Mouse (Mus musculus) CH12.LX (cell line): ENCODE measurements around the gene Foxq1. TPM values are rescaled to one million over a fixed set of nuclear protein-coding genes. Genes with fewer than 3 reads are reported as not detected.

Source experiments
- DNase-seq: peaks from one replicate; pipeline ENCODE4 v3.0.0-alpha.2; 2013; ENCODE audit errors: extremely low read depth
- H3K27ac ChIP-seq: 2 replicates; pipeline ENCODE4 v1.5.1; 2012; ENCODE audit warnings: low read depth, mild to moderate bottlenecking, control low read depth, moderate library complexity; ENCODE audit not compliant: insufficient read depth
- H3K27me3 ChIP-seq: replicated peaks from 2 replicates; pipeline ENCODE3; 2012; ENCODE audit warnings: inconsistent platforms
- H3K36me3 ChIP-seq, 2 experiments: replicated peaks in 1 of 2; 2 replicates each; pipeline versions ENCODE3 to v1.6.1; 2012; ENCODE audit warnings: inconsistent platforms in 1 of 2, low read length in 1 of 2, mild to moderate bottlenecking in 1 of 2, mixed read lengths in 1 of 2, moderate library complexity in 1 of 2; ENCODE audit not compliant: control insufficient read depth in 1 of 2, insufficient read depth in 1 of 2
- H3K4me1 ChIP-seq, 2 experiments: 2 replicates each; pipeline ENCODE4 v1.6.1; 2012; ENCODE audit warnings: inconsistent platforms in 1 of 2, moderate library complexity in 1 of 2; ENCODE audit not compliant: insufficient read depth in 2 of 2, control insufficient read depth in 1 of 2
- H3K4me2 ChIP-seq: 2 replicates; pipeline ENCODE4 v1.6.1; 2012; ENCODE audit warnings: low read depth, mild to moderate bottlenecking, control low read depth; ENCODE audit not compliant: poor library complexity, insufficient read depth, severe bottlenecking
- H3K4me3 ChIP-seq, 3 experiments: fragments of 150-350 bp in 1 of 3; sonication (generic) in 1 of 3; replicated peaks in 1 of 3; 2 replicates each; pipeline versions ENCODE3 to v1.5.1; 2011 to 2012; ENCODE audit warnings: low read depth in 2 of 3, low read length in 2 of 3, mild to moderate bottlenecking in 2 of 3, moderate library complexity in 2 of 3, control low read depth in 1 of 3, improper control_type of control experiment in 1 of 3, inconsistent platforms in 1 of 3, mixed read lengths in 1 of 3; ENCODE audit not compliant: poor library complexity in 1 of 3
- H3K79me2 ChIP-seq: replicated peaks from 2 replicates; pipeline ENCODE4 v1.6.1; 2012; ENCODE audit warnings: mild to moderate bottlenecking, moderate library complexity; ENCODE audit not compliant: control insufficient read depth, poor library complexity, insufficient read depth, severe bottlenecking; ENCODE audit errors: extremely low read depth
- H3K9ac ChIP-seq: 2 replicates; pipeline ENCODE4 v1.6.1; 2012; ENCODE audit warnings: low read depth, mild to moderate bottlenecking, control low read depth, moderate library complexity; ENCODE audit not compliant: insufficient read depth
- H3K9me3 ChIP-seq: replicated peaks from 2 replicates; pipeline ENCODE3; 2012; ENCODE audit warnings: low read length, inconsistent platforms, mixed read lengths
- BHLHE40 ChIP-seq: IDR thresholded peaks from 2 replicates; pipeline ENCODE4 v1.6.1; 2011; ENCODE audit warnings: mild to moderate bottlenecking, low read depth, low read length, improper control_type of control experiment
- CHD2 ChIP-seq: IDR thresholded peaks from 2 replicates; pipeline ENCODE4 v1.6.1; 2011; ENCODE audit warnings: low read length, improper control_type of control experiment
- CTCF ChIP-seq, 2 experiments: IDR thresholded peaks in 1 of 2; conservative IDR thresholded peaks in 1 of 2; 2 replicates each; pipeline ENCODE4 v1.5.1; 2011 to 2012; ENCODE audit warnings: low read depth in 2 of 2, low read length in 2 of 2, improper control_type of control experiment in 1 of 2, inconsistent platforms in 1 of 2, mild to moderate bottlenecking in 1 of 2, moderate library complexity in 1 of 2
- ELF1 ChIP-seq: IDR thresholded peaks from 2 replicates; pipeline ENCODE4 v1.6.1; 2014; ENCODE audit warnings: low read depth, mild to moderate bottlenecking, inconsistent platforms, low read length, improper control_type of control experiment
- EP300 ChIP-seq: IDR thresholded peaks from 2 replicates; pipeline ENCODE4 v1.6.1; 2011; ENCODE audit warnings: low read length, improper control_type of control experiment
- ETS1 ChIP-seq: conservative IDR thresholded peaks from 2 replicates; pipeline ENCODE4 v1.6.1; 2012; ENCODE audit warnings: low read depth, mild to moderate bottlenecking, inconsistent platforms, low read length, improper control_type of control experiment, moderate library complexity
- JUN ChIP-seq: IDR thresholded peaks from 2 replicates; pipeline ENCODE4 v1.6.1; 2011; ENCODE audit warnings: low read depth, mild to moderate bottlenecking, low read length, improper control_type of control experiment, moderate library complexity; ENCODE audit not compliant: insufficient read depth
- KAT2A ChIP-seq: IDR thresholded peaks from 2 replicates; pipeline ENCODE4 v1.6.1; 2012; ENCODE audit warnings: low read length, improper control_type of control experiment, inconsistent platforms; ENCODE audit not compliant: insufficient replicate concordance
- MAFK ChIP-seq: IDR thresholded peaks from 2 replicates; pipeline ENCODE4 v1.6.1; 2011; ENCODE audit warnings: low read length, improper control_type of control experiment; ENCODE audit not compliant: insufficient replicate concordance
- MAX ChIP-seq: IDR thresholded peaks from 2 replicates; pipeline ENCODE4 v1.6.1; 2011; ENCODE audit warnings: low read length, improper control_type of control experiment
- MEF2A ChIP-seq: IDR thresholded peaks from 2 replicates; pipeline ENCODE4 v1.6.1; 2014; ENCODE audit warnings: low read depth, mild to moderate bottlenecking, inconsistent platforms, low read length, improper control_type of control experiment, borderline replicate concordance
- MXI1 ChIP-seq: IDR thresholded peaks from 2 replicates; pipeline ENCODE4 v1.6.1; 2011; ENCODE audit warnings: mild to moderate bottlenecking, low read depth, low read length, improper control_type of control experiment
- NELFE ChIP-seq: IDR thresholded peaks from 2 replicates; pipeline ENCODE4 v1.6.1; 2011; ENCODE audit warnings: low read depth, low read length, improper control_type of control experiment
- NRF1 ChIP-seq: IDR thresholded peaks from 2 replicates; pipeline ENCODE4 v1.6.1; 2014; ENCODE audit warnings: low read depth, mild to moderate bottlenecking, inconsistent platforms, low read length, improper control_type of control experiment, moderate library complexity
- PAX5 ChIP-seq: IDR thresholded peaks from 2 replicates; pipeline ENCODE4 v1.6.1; 2012; ENCODE audit warnings: low read length, inconsistent platforms, mixed read lengths
- POLR2A ChIP-seq: IDR thresholded peaks from 2 replicates; pipeline ENCODE4 v1.6.1; 2011; ENCODE audit warnings: low read depth, mild to moderate bottlenecking, improper control_type of control experiment, low read length
- POLR2AphosphoS2 ChIP-seq: IDR thresholded peaks from 2 replicates; pipeline ENCODE4 v1.6.1; 2011; ENCODE audit warnings: low read depth, low read length, improper control_type of control experiment
- RAD21 ChIP-seq: IDR thresholded peaks from 2 replicates; pipeline ENCODE4 v1.6.1; 2011; ENCODE audit warnings: low read depth, mild to moderate bottlenecking, low read length, improper control_type of control experiment, moderate library complexity
- RCOR1 ChIP-seq: conservative IDR thresholded peaks from 2 replicates; pipeline ENCODE4 v1.6.1; 2012; ENCODE audit warnings: low read depth, mild to moderate bottlenecking, inconsistent platforms, low read length, improper control_type of control experiment
- SMC3 ChIP-seq: IDR thresholded peaks from 2 replicates; pipeline ENCODE4 v1.6.1; 2011; ENCODE audit warnings: low read depth, low read length, improper control_type of control experiment
- TBP ChIP-seq: conservative IDR thresholded peaks from 2 replicates; pipeline ENCODE4 v1.6.1; 2011; ENCODE audit warnings: low read depth, low read length, improper control_type of control experiment
- TCF12 ChIP-seq: IDR thresholded peaks from 2 replicates; pipeline ENCODE4 v1.6.1; 2014; ENCODE audit warnings: low read depth, mild to moderate bottlenecking, inconsistent platforms, low read length, improper control_type of control experiment
- UBTF ChIP-seq: IDR thresholded peaks from 2 replicates; pipeline ENCODE4 v1.6.1; 2012; ENCODE audit warnings: low read depth, mild to moderate bottlenecking, inconsistent platforms, low read length, improper control_type of control experiment, moderate library complexity
- USF1 ChIP-seq: IDR thresholded peaks from 2 replicates; pipeline ENCODE4 v1.6.1; 2014; ENCODE audit warnings: low read depth, mild to moderate bottlenecking, inconsistent platforms, low read length, improper control_type of control experiment
- ZKSCAN1 ChIP-seq: IDR thresholded peaks from 2 replicates; pipeline ENCODE4 v1.6.1; 2012; ENCODE audit warnings: low read depth, inconsistent platforms, low read length, improper control_type of control experiment, borderline replicate concordance
- ZMIZ1 ChIP-seq: IDR thresholded peaks from 2 replicates; pipeline ENCODE4 v1.6.1; 2012; ENCODE audit warnings: low read depth, mild to moderate bottlenecking, inconsistent platforms, low read length, improper control_type of control experiment
- ZNF384 ChIP-seq: IDR thresholded peaks from 2 replicates; pipeline ENCODE4 v1.6.1; 2012; ENCODE audit warnings: low read depth, low read length, improper control_type of control experiment, inconsistent platforms
- dilution Hi-C: fragments of 300-500 bp; cut with MboI; formaldehyde crosslinking; loops from 2 replicates; pipeline ENCODE4 v1.14.3; 2020; ENCODE audit warnings: low sequenced_read_pairs; ENCODE audit not compliant: extremely low pct_unique_long_range_greater_than_20kb, extremely low pct_ligation_motif_present
- in situ Hi-C: fragments of 300-500 bp; cut with MboI; formaldehyde crosslinking; loops from 3 replicates; pipeline ENCODE4 v1.14.3; 2019; ENCODE audit warnings: low sequenced_read_pairs, low pct_ligation_motif_present, low pct_unique_long_range_greater_than_20kb, mixed read lengths
- polyA plus RNA-seq: library from polyadenylated mRNA; unstranded; fragments of >175 nt; gene quantifications from 2 replicates; pipeline ENCODE4 v1.2.1, GENCODE M21; 2012; ENCODE audit warnings: low read depth; ENCODE audit not compliant: insufficient read length
- total RNA-seq, 2 experiments: library from RNA; depleted of rRNA; stranded (reverse); fragments of 300-350 nt in 1 of 2; fragments of >200 nt in 1 of 2; gene quantifications; 2 replicates each; pipeline ENCODE4 v1.2.3; 2012 to 2014

The Foxq1 gene
- total and polyA plus RNA-seq, 3 experiments: not detected

DNA sequence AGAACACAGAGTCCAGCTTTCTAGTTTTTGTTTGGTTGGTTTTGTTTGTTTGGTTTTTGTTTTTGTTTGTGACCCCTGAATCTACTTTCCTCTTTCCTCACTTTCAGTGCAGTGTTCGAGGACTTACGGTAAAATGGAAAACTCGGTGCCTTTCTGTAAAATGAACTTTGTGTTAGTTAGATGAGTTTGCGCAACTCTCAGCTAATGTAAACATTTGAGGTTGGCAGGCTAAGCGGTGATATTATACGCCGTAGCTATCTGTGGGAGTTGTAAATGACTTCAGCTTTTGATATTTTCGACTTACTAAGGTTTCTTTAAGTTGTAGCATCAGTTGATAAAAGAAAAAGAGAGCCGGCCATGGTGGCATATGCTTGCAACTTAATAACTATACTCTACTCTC is 37.0 kb upstream of the Foxq1 start:
- Histone ChIP-seq H3K4me1 (no peaks in the 10 kb centered on the region), H3K9ac (no peak overlapping the region), H3K4me2 (no peak overlapping the region), H3K9me3 (no peaks in the 10 kb centered on the region)
- no peak for DNase-seq
- TF ChIP-seq RCOR1 (no peak), MXI1 (no peak), POLR2AphosphoS2 (no peak), KAT2A (no peak), EP300 (no peak), PAX5 (no peak), ZMIZ1 (no peak), CHD2 (no peak), ETS1 (no peak), RAD21 (no peak), BHLHE40 (no peak), UBTF (no peak), ELF1 (no peak), USF1 (no peak), JUN (no peak), SMC3 (no peak), NELFE (no peak), NRF1 (no peak), MAX (no peak), ZNF384 (no peak)
- TF ChIP-seq, all 38 proteins: peak for 0
- no peak overlapping the region for H3K27ac ChIP-seq
- no peaks in the 10 kb centered on the region for H3K27me3 ChIP-seq
- H3K79me2 ChIP-seq: no peaks in the 10 kb centered on the region
- no peaks in the 10 kb centered on the region for H3K36me3 ChIP-seq
- dilution Hi-C loops (no loop called here), in situ Hi-C loops (no loop called here)
- H3K4me3 ChIP-seq: no peak overlapping the region

- H3K4me3 ChIP-seq: no peak overlapping the region
- no peak overlapping the region for H3K27ac ChIP-seq
- no peaks in the 10 kb centered on the region for H3K9me3 ChIP-seq
- dilution Hi-C loops: no loop called here
- no peaks in the 10 kb centered on the region for H3K79me2 ChIP-seq
- no peaks in the 10 kb centered on the region for H3K36me3 ChIP-seq
- H3K27me3 ChIP-seq: no peaks in the 10 kb centered on the region
- H3K4me1 ChIP-seq: peaks cover 0 to 5% of the 10 kb centered on the region in 2 experiments; a peak in 1 of 4 replicates
- H3K4me2 ChIP-seq: no peak overlapping the region
- no peak overlapping the region for H3K9ac ChIP-seq
- no peak for TF ChIP-seq MAFK
- TF ChIP-seq SMC3: no peak
- no peak for TF ChIP-seq ETS1
- TF ChIP-seq NELFE: no peak
- TF ChIP-seq MEF2A: no peak
- TF ChIP-seq ZKSCAN1: no peak
- no peak for TF ChIP-seq TBP
- no peak for TF ChIP-seq CTCF (conservative IDR thresholded peaks at IDR 0.05 in 1 of 2, IDR thresholded peaks at IDR 0.05 in 1 of 2; ENCODE audit: low read depth in 2 of 2, low read length in 2 of 2)
- TF ChIP-seq POLR2A: no peak
- TF ChIP-seq ELF1: no peak
- no peak for TF ChIP-seq MAX
- TF ChIP-seq TCF12: no peak
- TF ChIP-seq RCOR1: no peak
- no peak for TF ChIP-seq ZNF384
- no peak for DNase-seq
- in situ Hi-C loops: no loop called here
These were observed 31.0 kb upstream of the Foxq1 start for GRCm38 (mm10) chr13:31524976-31525375.
